Mouse (Mus musculus): ENCODE results near the gene Zscan4c.
"Not testable (repeated sequence)": the region's sequence is repeated elsewhere in the genome, so short reads cannot be mapped to it uniquely, and the experiment has no call there.

Zscan4c gene

DNA sequence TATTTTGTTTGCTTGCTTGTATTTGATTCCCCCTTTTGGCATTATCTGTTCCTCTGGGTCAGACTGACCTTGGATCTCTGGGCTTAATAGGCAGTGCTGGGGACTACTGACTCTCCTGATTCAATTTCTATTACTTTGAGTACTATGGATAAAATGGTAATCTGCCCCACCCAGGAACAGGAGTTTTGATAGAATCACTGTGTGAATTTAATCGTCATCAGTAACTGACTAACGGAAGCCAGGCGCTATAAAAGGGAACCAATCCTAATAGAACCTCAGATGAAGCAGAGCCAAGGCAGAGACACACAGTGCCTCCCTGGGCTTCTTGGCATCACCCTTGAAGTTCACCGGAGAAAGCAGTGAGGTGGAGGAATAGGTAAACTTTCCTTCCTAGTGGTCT lies at the start of gene Zscan4c:
Gene Zscan4c (plus strand): TSS at position 301 of the 400 bp plus-strand sequence.
- not testable (repeated sequence) for DNase-seq (ENCODE audit: inconsistent ontology term)

Measured in Muller cell, postnatal 12 days (primary cell).